Mouse (Mus musculus): ENCODE measurements around the gene Pcyox1. TPM values are rescaled to one million over a fixed set of nuclear protein-coding genes. Genes with fewer than 3 reads are reported as not detected.
A peak's percentile ranks its signal among the peaks of the same experiment; 100 is the strongest.
"Not testable (repeated sequence)": the region's sequence is repeated elsewhere in the genome, so short reads cannot be mapped to it uniquely, and the experiment has no call there.

The Pcyox1 gene
- polyA plus RNA-seq, 1 experiment from 2014 or later, result 86.4 TPM

DNA sequence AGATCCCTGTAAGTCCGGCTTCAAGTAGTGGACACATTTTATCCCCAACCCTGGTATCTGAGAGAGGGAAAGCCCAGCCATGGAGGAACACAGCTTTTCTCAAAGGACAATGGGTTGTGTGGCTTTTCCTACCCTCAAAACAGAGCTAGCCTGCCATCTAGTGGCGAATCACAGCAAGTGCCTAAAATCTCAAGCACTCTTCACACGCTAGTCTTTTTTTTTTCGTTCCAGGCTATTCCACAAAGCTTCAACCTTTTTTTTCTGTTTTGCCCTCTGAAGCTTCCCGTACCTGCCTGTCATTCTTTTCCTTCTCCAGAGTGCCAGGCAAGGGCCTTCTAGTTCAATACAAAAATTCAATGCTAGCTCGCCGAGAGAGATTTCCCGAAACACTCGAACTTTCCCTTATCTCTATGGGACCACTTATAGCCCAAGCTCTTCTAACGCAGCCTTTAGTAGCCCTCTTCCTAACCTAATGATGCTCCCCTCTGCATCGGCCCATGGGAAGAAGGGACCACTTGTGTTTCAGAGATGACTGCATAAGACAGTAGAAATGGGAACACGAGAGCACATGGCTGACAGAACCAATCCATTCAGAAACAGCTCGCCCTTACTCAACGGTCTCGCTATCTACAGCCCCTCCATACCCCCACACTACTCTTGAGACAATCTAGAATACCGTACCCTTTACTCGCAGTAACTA lies 32.4 kb downstream of the Pcyox1 start:
- peak; percentile 43; the same call in 1 of the 2 replicates for ATAC-seq (ENCODE audit: insufficient number of reproducible peaks, insufficient read depth, low FRiP score, low TSS enrichment)
- peak overlapping the region; percentile 1; the same call in 1 of the 2 replicates for H3K27ac ChIP-seq

DNA sequence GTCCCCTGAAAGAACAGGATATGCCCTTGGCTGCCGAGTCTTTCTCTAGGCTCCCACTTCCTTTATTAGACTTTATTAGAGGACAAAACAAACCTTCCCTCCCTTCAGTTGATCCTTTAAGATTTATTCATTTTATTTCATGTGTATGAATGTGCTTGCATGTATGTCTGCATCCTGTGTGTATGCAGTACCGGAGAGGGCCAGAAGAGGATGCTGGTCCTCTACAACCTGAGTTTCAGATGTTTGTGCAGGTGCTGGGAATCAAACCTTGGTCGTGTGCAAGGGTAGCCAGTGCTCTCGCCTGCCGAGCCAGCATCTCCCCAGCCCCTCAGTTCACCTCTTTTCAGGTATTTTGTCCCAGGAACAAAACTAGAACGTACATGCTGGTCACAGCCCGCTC lies 35.6 kb downstream of the Pcyox1 start:
- 86% methylated on average over 7 of the region's 7 CpGs for WGBS
- Histone ChIP-seq H3K27ac (no peak overlapping the region), H3K9me3 (no peaks in the 10 kb centered on the region), H3K27me3 (no peaks in the 10 kb centered on the region), H3K36me3 (no peaks in the 10 kb centered on the region), H3K4me3 (no peak overlapping the region), H3K9ac (no peak overlapping the region), H3K4me2 (replicated peaks) (no peak overlapping the region), H3K4me1 (peaks cover 5% of the 10 kb centered on the region; the same call in 1 of the 2 replicates)
- no peak for ATAC-seq (ENCODE audit: insufficient number of reproducible peaks, insufficient read depth, low FRiP score, low TSS enrichment)

More for the DNA sequence above, 32.4 kb downstream of the Pcyox1 start:
- Histone ChIP-seq H3K4me3 (peak overlapping the region; percentile 68), H3K36me3 (peaks cover 7% of the 10 kb centered on the region; the same call in 1 of the 2 replicates), H3K9me3 (no peaks in the 10 kb centered on the region), H3K9ac (peak overlapping the region; percentile 57; the same call in 1 of the 2 replicates), H3K4me2 (replicated peaks) (peak overlapping the region; percentile 81), H3K27me3 (no peaks in the 10 kb centered on the region), H3K4me1 (peaks cover 10% of the 10 kb centered on the region; the same call in 1 of the 2 replicates)
- WGBS, result 2% methylated on average over 17 of the region's 17 CpGs

DNA sequence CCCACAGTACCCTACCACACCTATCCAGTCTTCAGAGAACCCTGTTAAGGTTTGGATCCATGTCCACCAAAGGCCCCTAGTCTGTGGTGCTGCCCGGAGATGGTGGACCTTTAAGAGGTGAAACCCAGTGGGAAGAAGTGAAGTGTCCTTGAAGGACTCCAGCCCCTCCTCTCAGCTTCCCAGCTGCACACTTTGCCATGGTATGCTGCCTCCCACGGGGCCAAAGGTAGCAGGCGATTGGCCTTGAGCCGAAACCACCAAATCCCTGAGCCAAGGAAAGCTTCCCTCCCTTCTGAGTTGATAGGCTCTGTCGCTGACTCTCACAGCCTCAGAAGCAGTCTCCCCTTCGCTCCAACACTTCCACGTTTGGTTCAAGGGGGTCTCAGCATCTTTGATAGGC lies 36.3 kb downstream of the Pcyox1 start:
- no peaks in the 10 kb centered on the region for H3K9me3 ChIP-seq
- WGBS, result 62% methylated on average over 7 of the region's 7 CpGs
- no peak overlapping the region for H3K4me2 ChIP-seq (replicated peaks)
- no peak overlapping the region for H3K27ac ChIP-seq
- H3K9ac ChIP-seq, result no peak overlapping the region
- no peaks in the 10 kb centered on the region for H3K36me3 ChIP-seq
- H3K4me3 ChIP-seq, result no peak overlapping the region
- ATAC-seq (ENCODE audit: insufficient number of reproducible peaks, insufficient read depth, low FRiP score, low TSS enrichment), result no peak
- 0 out of 2 replicates have a peak, but pooled peaks cover 3% of the 10 kb centered on the region for H3K4me1 ChIP-seq
- no peaks in the 10 kb centered on the region for H3K27me3 ChIP-seq

DNA sequence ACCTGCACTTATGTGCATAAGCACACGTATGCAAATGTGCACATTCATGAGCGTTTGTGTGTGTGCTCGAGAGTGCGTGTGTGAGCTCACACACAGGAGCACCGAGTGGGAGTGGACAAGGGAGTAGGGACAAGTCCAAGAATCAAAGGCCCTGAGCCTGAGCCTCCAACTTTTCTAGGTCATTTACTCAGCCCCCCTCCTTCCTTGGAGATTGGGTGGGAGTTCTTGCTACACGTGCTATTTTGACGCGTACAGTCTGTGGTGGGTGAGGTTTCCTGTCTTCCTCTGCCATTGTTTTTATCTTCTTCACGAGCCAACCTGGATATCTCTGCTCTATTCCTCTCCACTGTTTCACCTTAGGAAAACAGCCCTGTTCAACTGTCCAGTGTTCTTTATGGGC lies 40.0 kb downstream of the Pcyox1 start:
- ATAC-seq (ENCODE audit: insufficient number of reproducible peaks, insufficient read depth, low FRiP score, low TSS enrichment), result no peak

DNA sequence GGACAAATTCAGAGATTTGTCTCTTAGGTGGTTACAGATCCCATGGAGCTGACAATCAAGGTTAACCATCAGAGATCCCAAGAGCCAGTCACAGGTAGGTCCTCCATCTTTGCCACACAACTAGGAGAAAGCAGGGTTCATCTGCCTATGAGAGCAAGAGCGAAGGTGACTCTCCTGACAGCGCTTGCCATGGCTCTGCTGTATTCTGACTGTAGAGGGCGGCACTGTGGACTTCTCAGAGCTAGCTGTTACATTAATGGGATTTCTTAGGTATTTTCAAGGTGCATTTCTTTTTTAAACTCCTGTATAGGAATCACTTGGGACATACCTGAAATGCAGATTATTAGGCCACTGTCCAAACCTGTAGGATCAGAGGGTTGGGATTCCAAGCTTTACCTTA lies 42.0 kb downstream of the Pcyox1 start:
- no peak overlapping the region for H3K4me2 ChIP-seq (replicated peaks)
- 61% methylated on average over 3 of the region's 3 CpGs for WGBS

More for the DNA sequence above, 40.0 kb downstream of the Pcyox1 start:
- no peaks in the 10 kb centered on the region for H3K4me1 ChIP-seq
- no peaks in the 10 kb centered on the region for H3K36me3 ChIP-seq
- no peaks in the 10 kb centered on the region for H3K27me3 ChIP-seq
- no peak overlapping the region for H3K4me3 ChIP-seq
- H3K4me2 ChIP-seq (replicated peaks), result no peak overlapping the region
- no peaks in the 10 kb centered on the region for H3K9me3 ChIP-seq
- WGBS, result 88% methylated on average over 9 of the region's 9 CpGs
- H3K27ac ChIP-seq, result no peak overlapping the region
- H3K9ac ChIP-seq, result no peak overlapping the region

DNA sequence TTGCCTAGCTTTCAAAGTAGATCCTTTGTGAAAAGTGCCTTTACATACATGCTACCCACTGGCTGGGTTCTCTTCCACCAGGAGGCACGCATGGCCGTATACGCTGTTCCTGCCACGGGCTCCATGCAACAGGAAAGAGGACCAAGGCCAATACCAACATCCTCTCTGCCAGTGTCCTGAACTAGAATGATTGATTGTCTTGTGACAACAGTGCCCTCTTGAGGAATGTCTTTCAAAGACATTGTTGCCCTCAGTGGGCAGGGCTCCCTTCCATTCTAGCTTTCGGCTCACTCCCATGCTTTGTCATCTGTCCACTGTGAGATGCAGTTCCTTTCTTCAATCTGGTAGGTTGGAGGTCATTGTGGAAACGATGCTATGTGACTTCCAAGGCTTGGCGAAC lies 47.7 kb downstream of the Pcyox1 start:
- Histone ChIP-seq H3K4me2 (replicated peaks) (no peak overlapping the region), H3K27ac (no peak overlapping the region), H3K4me1 (no peaks in the 10 kb centered on the region), H3K27me3 (no peaks in the 10 kb centered on the region), H3K4me3 (no peak overlapping the region), H3K9ac (no peak overlapping the region), H3K9me3 (no peaks in the 10 kb centered on the region), H3K36me3 (no peaks in the 10 kb centered on the region)
- ATAC-seq (ENCODE audit: insufficient number of reproducible peaks, insufficient read depth, low FRiP score, low TSS enrichment), result no peak
- WGBS, result 57% methylated on average over 7 of the region's 7 CpGs

More for the DNA sequence above, 42.0 kb downstream of the Pcyox1 start:
- no peak overlapping the region for H3K27ac ChIP-seq
- H3K4me1 ChIP-seq, result no peaks in the 10 kb centered on the region
- ATAC-seq (ENCODE audit: insufficient number of reproducible peaks, insufficient read depth, low FRiP score, low TSS enrichment), result no peak
- no peaks in the 10 kb centered on the region for H3K27me3 ChIP-seq
- H3K9me3 ChIP-seq, result no peaks in the 10 kb centered on the region
- no peak overlapping the region for H3K9ac ChIP-seq
- no peaks in the 10 kb centered on the region for H3K36me3 ChIP-seq
- no peak overlapping the region for H3K4me3 ChIP-seq

DNA sequence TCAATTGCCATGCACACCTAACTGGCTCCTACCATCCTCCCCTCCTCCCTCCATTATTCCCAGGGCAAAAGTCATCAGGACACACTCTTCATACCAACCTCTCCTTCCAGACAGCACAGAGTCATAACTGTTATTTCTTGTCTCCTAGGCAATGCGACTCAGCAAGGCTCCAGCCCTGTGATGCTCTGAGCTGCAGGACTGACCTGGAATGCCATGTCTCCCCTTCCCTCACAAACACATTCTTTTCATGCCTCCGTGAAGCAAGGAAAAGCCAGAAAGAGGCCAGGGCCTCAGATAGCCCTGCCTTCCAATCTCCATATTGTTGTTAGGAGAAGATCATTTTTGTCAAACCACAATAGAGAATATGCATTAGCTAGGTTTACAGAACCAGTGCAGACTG lies 50.9 kb downstream of the Pcyox1 start:
- H3K4me1 ChIP-seq, result peaks cover 3% of the 10 kb centered on the region; the same call in 1 of the 2 replicates
- no peak overlapping the region for H3K27ac ChIP-seq
- H3K9me3 ChIP-seq, result no peaks in the 10 kb centered on the region
- H3K9ac ChIP-seq, result no peak overlapping the region
- ATAC-seq (ENCODE audit: insufficient number of reproducible peaks, insufficient read depth, low FRiP score, low TSS enrichment), result no peak
- no peaks in the 10 kb centered on the region for H3K36me3 ChIP-seq
- no peaks in the 10 kb centered on the region for H3K27me3 ChIP-seq
- 53% methylated on average over 2 of the region's 2 CpGs for WGBS
- no peak overlapping the region for H3K4me2 ChIP-seq (replicated peaks)
- H3K4me3 ChIP-seq, result no peak overlapping the region

DNA sequence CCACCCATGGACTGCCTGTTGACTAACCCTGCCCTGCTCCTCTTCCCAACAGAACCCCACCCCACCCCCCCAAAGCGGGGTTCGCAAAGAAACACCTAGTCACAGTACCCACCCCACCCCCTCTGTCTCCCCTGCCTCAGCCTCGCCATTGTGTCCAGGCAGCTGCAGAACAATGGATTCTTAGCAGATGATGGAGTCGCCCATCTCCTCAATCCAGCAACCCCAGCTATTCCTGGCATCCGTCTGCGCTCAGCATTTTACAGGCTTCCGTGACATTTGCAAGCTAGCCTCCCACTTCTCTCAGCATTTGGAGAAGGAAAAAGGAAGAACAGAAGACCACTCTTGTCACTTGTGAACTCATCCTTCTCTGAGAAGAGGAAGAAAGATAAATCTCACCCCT lies 53.3 kb downstream of the Pcyox1 start:
- no peak overlapping the region for H3K9ac ChIP-seq
- ATAC-seq (ENCODE audit: insufficient number of reproducible peaks, insufficient read depth, low FRiP score, low TSS enrichment), result no peak
- peak overlapping the region; percentile 21; the same call in 1 of the 2 replicates for H3K4me2 ChIP-seq (replicated peaks)
- H3K27ac ChIP-seq, result no peak overlapping the region
- H3K4me1 ChIP-seq, result peaks cover 3% of the 10 kb centered on the region; the same call in 1 of the 2 replicates
- no peak overlapping the region for H3K4me3 ChIP-seq
- no peaks in the 10 kb centered on the region for H3K27me3 ChIP-seq
- WGBS, result 16% methylated on average over 7 of the region's 7 CpGs
- no peaks in the 10 kb centered on the region for H3K9me3 ChIP-seq
- no peaks in the 10 kb centered on the region for H3K36me3 ChIP-seq

DNA sequence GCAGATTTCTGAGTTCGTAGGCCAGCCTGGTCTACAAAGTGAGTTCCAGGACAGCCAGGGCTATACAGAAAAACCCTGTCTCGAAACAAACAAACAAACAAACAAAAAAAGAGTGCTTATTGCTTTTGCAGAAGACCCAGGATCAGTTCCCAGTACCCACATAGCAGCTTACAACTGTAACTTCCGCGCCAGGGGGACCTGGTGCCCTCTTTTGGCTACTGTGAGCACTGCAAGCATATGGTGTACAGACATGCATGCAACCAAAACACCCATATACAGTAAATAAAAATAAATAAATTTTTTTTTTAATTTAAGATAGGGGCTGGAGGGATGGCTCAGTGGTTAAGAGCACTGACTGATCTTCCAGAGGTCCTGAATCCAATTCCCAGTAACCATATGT lies 60.6 kb downstream of the Pcyox1 start:
- 86% methylated on average over 4 of the region's 4 CpGs for WGBS
- not testable (repeated sequence) for H3K4me3 ChIP-seq; ATAC-seq (ENCODE audit: insufficient number of reproducible peaks, insufficient read depth, low FRiP score, low TSS enrichment); H3K27ac ChIP-seq; H3K36me3 ChIP-seq; H3K4me1 ChIP-seq; H3K9me3 ChIP-seq; H3K4me2 ChIP-seq (replicated peaks); H3K9ac ChIP-seq; H3K27me3 ChIP-seq

Other genes starting within 250 kb of the Pcyox1 start
- 3.1 and 3.6 TPM in 2 replicates for gene Tgfa, start 201.9 kb downstream of the Pcyox1 start, polyA plus RNA-seq (2016; fragmentation: Nextera tagmentation; extraction: Ambion mirVana)
- 132 and 137 TPM in 2 replicates for gene Fam136a, start 31.5 kb downstream of the Pcyox1 start, polyA plus RNA-seq (2016; fragmentation: Nextera tagmentation; extraction: Ambion mirVana)
- gene Snrpg, start 25.9 kb downstream of the Pcyox1 start, polyA plus RNA-seq (2016; fragmentation: Nextera tagmentation; extraction: Ambion mirVana), result 637 and 711 TPM in 2 replicates
- gene Tia1, start 7.1 kb upstream of the Pcyox1 start, polyA plus RNA-seq (2016; fragmentation: Nextera tagmentation; extraction: Ambion mirVana), result 318 and 338 TPM in 2 replicates
- not detected in 2 replicates for gene Gm44790, start 29.5 kb upstream of the Pcyox1 start, polyA plus RNA-seq (2016; fragmentation: Nextera tagmentation; extraction: Ambion mirVana)
- gene C87436, start 41.2 kb upstream of the Pcyox1 start, polyA plus RNA-seq (2016; fragmentation: Nextera tagmentation; extraction: Ambion mirVana), result 27.0 and 30.3 TPM in 2 replicates
- gene Pcbp1, start 129.2 kb upstream of the Pcyox1 start, polyA plus RNA-seq (2016; fragmentation: Nextera tagmentation; extraction: Ambion mirVana), result 537 and 549 TPM in 2 replicates
- 1.7 and 2.1 TPM in 2 replicates for gene Asprv1, start 231.0 kb upstream of the Pcyox1 start, polyA plus RNA-seq (2016; fragmentation: Nextera tagmentation; extraction: Ambion mirVana)

Measured in embryonic facial prominence, embryonic 12.5 days (tissue).